Mouse (Mus musculus) ES-CJ7 (cell line): Measurements from ENCODE around the gene Gm13101.
A peak's percentile ranks its signal among the peaks of the same experiment; 100 is the strongest.
"Not testable (repeated sequence)": the region's sequence is repeated elsewhere in the genome, so short reads cannot be mapped to it uniquely, and the experiment has no call there.

ENCODE experiments used
- DNase-seq: peaks from one replicate; pipeline ENCODE4 v3.0.0; 2011; ENCODE audit warnings: low read depth, low spot score

Gm13101 gene

GRCm38 (mm10) chr4:143966850-143967249 lies at the start of gene Gm13101:
Gene Gm13101, minus strand, starts transcription at chr4:143966950.
- DNase-seq: not testable (repeated sequence)

DNA sequence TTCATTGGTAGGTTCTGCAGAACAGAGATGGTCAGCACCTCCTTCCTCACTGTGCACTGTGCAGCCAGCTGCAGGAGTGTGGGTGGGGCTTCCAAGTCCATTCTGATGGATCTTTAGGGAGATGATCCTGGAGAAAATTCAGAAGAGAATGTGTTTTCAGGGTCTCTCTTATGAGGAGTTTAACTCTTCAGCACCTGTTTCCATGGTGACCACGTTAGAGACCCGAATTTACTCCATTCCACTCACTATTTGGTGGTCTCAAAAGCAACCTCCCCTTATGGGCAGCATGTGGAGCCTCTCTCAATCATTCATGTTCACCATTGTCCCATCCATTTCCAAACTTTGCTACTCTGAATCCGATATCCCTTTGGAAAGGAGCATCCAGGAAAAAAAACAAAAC lies 27.5 kb upstream of the Gm13101 start, which contains the start of gene Pramef17:
Gene Pramef17, minus strand, starts transcription at position 101 of the 400 bp plus-strand sequence.
- not testable (repeated sequence) for DNase-seq

GRCm38 (mm10) chr4:143988126-143988525 lies 21.4 kb upstream of the Gm13101 start:
- not testable (repeated sequence) for DNase-seq

- not testable (repeated sequence) for DNase-seq
These were observed 20.8 kb upstream of the Gm13101 start for GRCm38 (mm10) chr4:143987475-143987941.

GRCm38 (mm10) chr4:143985733-143986132 lies 19.0 kb upstream of the Gm13101 start:
- DNase-seq: not testable (repeated sequence)

DNA sequence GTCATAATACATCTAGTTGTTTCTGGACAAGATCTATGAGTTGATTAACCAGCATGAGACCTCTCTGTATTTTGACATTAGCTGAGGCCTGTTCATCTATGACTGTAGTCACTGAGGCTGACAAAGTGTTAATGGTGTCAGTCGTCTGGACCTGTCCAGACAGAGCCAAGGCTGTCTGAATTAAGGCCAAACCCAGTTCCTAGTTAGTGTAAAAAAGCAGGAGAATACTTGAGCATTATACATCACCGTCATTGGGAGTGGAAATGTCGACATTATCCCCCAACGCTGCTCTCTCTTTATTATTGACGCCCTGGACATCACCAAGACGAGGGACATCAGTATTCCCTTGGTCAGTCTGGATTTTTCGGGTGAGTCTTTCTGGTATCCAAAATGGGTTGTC lies 18.4 kb upstream of the Gm13101 start:
- not testable (repeated sequence) for DNase-seq

DNA sequence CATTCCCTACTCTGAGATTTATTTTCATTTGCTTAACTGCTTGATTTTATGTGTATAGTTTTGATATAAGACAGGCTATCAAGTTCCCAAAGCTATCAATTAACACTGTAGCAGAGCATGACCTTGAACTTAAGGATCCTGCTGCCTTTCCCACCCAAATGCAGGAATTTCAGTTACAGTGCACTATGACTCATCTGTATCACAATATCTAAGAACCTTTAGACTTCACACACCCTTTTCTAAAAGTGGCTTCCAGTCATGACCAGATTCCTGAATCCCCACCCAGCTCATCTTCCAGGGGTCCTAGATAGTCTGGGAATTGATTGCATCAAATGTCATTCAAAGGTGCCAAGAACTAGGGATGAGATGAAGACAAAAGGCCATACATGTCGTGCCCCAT lies 16.7 kb upstream of the Gm13101 start:
- peak; percentile 75 for DNase-seq

DNA sequence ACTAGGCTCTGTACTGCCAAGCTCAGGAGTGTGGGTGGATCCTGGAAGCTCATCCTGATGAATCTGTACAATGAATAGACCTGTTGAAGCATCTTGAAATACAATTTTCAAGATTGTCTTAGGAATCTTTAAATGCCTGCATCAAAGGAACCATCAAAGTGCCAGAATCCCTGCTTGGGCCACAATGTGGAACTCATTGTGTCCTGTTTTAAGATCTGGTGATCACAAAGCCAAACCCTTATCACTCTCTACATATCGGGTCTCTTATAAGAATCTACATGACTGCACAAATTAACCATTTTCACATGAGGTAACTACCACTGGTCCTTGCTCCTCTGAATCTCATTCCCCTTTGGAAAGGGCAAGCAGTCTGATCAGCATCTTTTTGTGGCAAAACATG lies 15.8 kb downstream of the Gm13101 start, which contains the start of gene Pramef25:
Gene Pramef25, minus strand, starts transcription at position 101 of the 400 bp plus-strand sequence.
- not testable (repeated sequence) for DNase-seq
